Mouse (Mus musculus): ENCODE data around the gene Fam71f2.

GRCm38 (mm10) chr6:29308846-29309605 is 29.6 kb downstream of the Fam71f2 start:
- no peak for TF ChIP-seq CTCF (IDR thresholded peaks at IDR 0.05 in 2 of 3, conservative IDR thresholded peaks at IDR 0.05 in 1 of 3; ENCODE audit: control insufficient read depth in 1 of 3, insufficient read depth in 1 of 3, low read depth in 2 of 3, low read length in 3 of 3, poor library complexity in 1 of 3, severe bottlenecking in 1 of 3)
- no peak for TF ChIP-seq USF1 (IDR thresholded peaks at IDR 0.05; ENCODE audit: low read depth, low read length)
- no peak for TF ChIP-seq MYB (IDR thresholded peaks at IDR 0.05; ENCODE audit: low read depth, low read length)
- TF ChIP-seq ZKSCAN1 (IDR thresholded peaks at IDR 0.05; ENCODE audit: low read depth, low read length), result no peak
- TF ChIP-seq MYC (IDR thresholded peaks at IDR 0.05; ENCODE audit: low read depth, low read length), result no peak
- TF ChIP-seq TCF12 (IDR thresholded peaks at IDR 0.05; ENCODE audit: low read depth, low read length), result no peak
- TF ChIP-seq JUND (IDR thresholded peaks at IDR 0.05; ENCODE audit: low read depth, low read length), result no peak
- TF ChIP-seq POLR2A (IDR thresholded peaks at IDR 0.05; ENCODE audit: control insufficient read depth in 1 of 2, insufficient read depth in 1 of 2, low read depth in 1 of 2, low read length in 2 of 2, poor library complexity in 1 of 2), result no peak
- TF ChIP-seq MAX (IDR thresholded peaks at IDR 0.05; ENCODE audit: low read length), result no peak
- no peak for TF ChIP-seq ZMIZ1 (IDR thresholded peaks at IDR 0.05; ENCODE audit: low read depth, low read length)
- no peak for TF ChIP-seq UBTF (IDR thresholded peaks at IDR 0.05; ENCODE audit: borderline replicate concordance, insufficient read depth, low read depth, low read length)
- TF ChIP-seq GATA1 (IDR thresholded peaks at IDR 0.05; ENCODE audit: low read depth, low read length), result no peak
